Mouse (Mus musculus): ENCODE measurements at regions not wholly inside any gene's neighbourhood (a gene's known extent, or its start where the extent isn't known, plus 50 kb on each side); places are given as distances from the start of the nearest gene placed in this dataset.

DNA sequence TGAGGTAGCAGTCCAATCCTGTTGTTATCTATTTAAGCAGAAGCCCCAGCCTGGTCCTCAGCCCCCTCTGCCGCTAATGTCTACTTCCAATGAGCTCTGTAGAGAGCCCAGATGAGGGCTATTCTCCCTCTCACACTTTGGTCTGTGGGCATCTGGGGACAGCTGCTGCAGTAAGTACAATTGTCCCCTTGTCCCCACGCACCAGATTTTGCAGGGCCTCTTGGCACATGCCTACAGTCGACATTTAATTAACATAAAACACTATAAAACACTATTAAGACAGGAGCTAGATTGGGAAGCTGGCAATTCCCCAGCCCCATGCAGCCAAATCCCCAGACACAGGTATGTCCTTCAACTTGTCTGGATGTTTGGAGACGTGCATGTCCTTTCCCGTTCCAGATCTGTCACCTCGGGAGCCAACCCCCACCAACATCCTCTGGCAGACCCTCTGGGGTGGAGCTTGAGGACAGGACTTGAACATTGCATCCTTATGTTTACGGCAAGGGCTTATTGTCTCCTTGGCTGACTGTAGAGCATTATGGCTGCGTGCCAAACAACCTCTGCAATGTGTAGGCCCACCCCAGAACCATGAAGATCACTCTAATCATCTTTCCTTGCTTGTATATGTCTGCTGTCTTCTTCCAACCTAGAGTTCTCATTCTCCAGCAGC lies 251.3 kb upstream of the Rora start:
- no peaks in the 10 kb centered on the region for H3K36me3 ChIP-seq (ENCODE audit: insufficient read depth, low read length)
- no peaks in the 10 kb centered on the region for H3K4me1 ChIP-seq (ENCODE audit: insufficient read depth, low read length)
- 68% methylated on average over 8 of the region's 8 CpGs for WGBS
- H3K9me3 ChIP-seq (ENCODE audit: low read length): no peaks in the 10 kb centered on the region
- no peak overlapping the region for H3K4me3 ChIP-seq (ENCODE audit: low read length)
- no peaks in the 10 kb centered on the region for H3K27me3 ChIP-seq (ENCODE audit: insufficient read depth, low read length)
- no peak overlapping the region for H3K9ac ChIP-seq (replicated peaks; ENCODE audit: low read length)
- H3K4me2 ChIP-seq (replicated peaks; ENCODE audit: low read depth, low read length): no peak overlapping the region
- no peak for ATAC-seq (ENCODE audit: low FRiP score, low TSS enrichment)
- H3K27ac ChIP-seq (ENCODE audit: low read length): no peak overlapping the region

DNA sequence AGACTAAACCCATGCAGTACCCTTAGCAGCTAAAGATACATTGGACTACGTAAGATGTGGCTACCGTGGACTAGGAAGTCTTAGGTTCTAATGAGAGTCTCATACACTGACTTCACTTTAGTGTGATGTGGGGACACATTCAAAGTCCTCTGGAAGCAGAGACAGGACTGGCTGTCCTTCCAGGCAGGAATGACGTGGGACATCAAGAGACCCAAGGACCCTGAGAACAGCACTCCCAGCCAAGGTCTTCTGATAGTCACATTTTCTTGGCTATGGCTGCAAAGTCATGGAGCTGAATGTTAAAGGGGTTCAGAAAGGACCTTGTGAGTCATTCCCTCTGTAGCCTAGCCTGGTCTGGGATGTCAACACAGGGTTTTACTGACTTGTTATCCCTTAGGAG lies 250.6 kb upstream of the Rora start:
- no peak for ATAC-seq (ENCODE audit: low FRiP score, low TSS enrichment)
- 93% methylated on average over 3 of the region's 3 CpGs for WGBS
- Histone ChIP-seq H3K4me1 (ENCODE audit: insufficient read depth, low read length) (no peaks in the 10 kb centered on the region), H3K4me3 (ENCODE audit: low read length) (no peak overlapping the region), H3K9ac (replicated peaks; ENCODE audit: low read length) (no peak overlapping the region), H3K27ac (ENCODE audit: low read length) (no peak overlapping the region), H3K36me3 (ENCODE audit: insufficient read depth, low read length) (no peaks in the 10 kb centered on the region), H3K9me3 (ENCODE audit: low read length) (no peaks in the 10 kb centered on the region), H3K27me3 (ENCODE audit: insufficient read depth, low read length) (no peaks in the 10 kb centered on the region), H3K4me2 (replicated peaks; ENCODE audit: low read depth, low read length) (no peak overlapping the region)

DNA sequence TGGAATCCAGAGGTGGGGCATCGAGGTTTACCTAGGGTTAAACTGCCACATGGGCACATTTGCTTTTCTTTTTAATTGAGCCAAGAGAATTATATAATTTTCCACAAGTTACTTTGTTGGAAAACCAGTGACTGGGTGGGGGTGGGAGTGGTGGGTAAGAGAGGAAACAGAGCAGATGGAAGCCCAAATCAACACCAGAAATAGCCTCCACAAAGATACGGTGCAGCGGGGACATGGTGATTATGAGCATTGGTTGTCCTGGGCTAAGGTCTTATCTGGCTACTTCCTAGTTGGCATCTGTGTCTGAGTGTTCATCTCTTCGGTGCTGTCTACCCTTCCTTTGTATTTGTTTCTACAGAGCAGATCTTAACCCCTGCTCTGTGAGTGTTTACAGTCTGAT lies 250.1 kb upstream of the Rora start:
- Histone ChIP-seq H3K9me3 (ENCODE audit: low read length) (no peaks in the 10 kb centered on the region), H3K4me3 (ENCODE audit: low read length) (no peak overlapping the region), H3K9ac (replicated peaks; ENCODE audit: low read length) (no peak overlapping the region), H3K4me2 (replicated peaks; ENCODE audit: low read depth, low read length) (no peak overlapping the region), H3K36me3 (ENCODE audit: insufficient read depth, low read length) (no peaks in the 10 kb centered on the region), H3K4me1 (ENCODE audit: insufficient read depth, low read length) (no peaks in the 10 kb centered on the region), H3K27ac (ENCODE audit: low read length) (no peak overlapping the region), H3K27me3 (ENCODE audit: insufficient read depth, low read length) (no peaks in the 10 kb centered on the region)
- 85% methylated on average over 4 of the region's 4 CpGs for WGBS
- no peak for ATAC-seq (ENCODE audit: low FRiP score, low TSS enrichment)

DNA sequence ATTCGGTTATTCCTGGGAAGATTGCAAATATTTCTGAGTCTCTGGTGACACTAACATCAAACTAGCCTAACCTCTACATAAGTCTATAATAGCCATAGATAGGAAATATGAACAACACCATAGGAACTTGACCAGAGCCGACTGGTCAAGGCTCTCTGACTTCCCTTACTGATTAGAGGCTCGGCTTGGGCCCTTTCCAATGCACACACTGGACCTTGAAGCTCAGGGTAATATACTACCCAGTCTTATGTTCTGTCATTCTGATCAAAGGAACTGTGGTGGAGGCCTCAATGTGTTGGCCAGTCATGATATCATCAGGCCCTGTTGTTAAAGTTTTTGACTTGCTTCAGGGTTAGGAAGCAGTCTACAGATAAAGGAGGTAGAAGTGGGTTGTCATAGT lies 243.8 kb upstream of the Rora start:
- Histone ChIP-seq H3K27ac (ENCODE audit: low read length) (no peak overlapping the region), H3K27me3 (ENCODE audit: insufficient read depth, low read length) (no peaks in the 10 kb centered on the region), H3K9ac (replicated peaks; ENCODE audit: low read length) (no peak overlapping the region), H3K36me3 (ENCODE audit: insufficient read depth, low read length) (no peaks in the 10 kb centered on the region), H3K4me2 (replicated peaks; ENCODE audit: low read depth, low read length) (no peak overlapping the region), H3K4me3 (ENCODE audit: low read length) (no peak overlapping the region), H3K4me1 (ENCODE audit: insufficient read depth, low read length) (no peaks in the 10 kb centered on the region), H3K9me3 (ENCODE audit: low read length) (no peaks in the 10 kb centered on the region)
- WGBS: 72% methylated on average over 3 of the region's 3 CpGs
- ATAC-seq (ENCODE audit: low FRiP score, low TSS enrichment): no peak

DNA sequence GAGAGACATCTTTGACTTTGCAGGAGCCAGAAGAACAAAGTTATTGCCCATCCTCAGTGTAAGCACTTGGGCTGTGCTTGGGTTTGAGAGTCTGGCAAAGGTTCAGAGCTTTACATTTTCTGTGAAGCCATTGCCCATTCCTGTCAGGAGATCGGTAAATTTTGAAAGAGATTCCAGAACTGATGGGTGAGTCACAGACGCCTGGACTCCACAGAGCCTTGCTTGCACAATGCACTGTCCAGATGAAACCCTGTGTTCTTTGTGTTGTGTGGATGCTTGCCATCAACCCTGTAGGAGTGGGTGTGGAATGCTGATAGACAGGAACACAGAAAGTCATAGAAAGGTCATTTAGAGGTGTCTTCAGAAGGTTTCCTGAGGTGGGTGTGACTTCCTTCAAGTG lies 227.3 kb upstream of the Rora start:
- H3K36me3 ChIP-seq (ENCODE audit: insufficient read depth, low read length): no peaks in the 10 kb centered on the region
- WGBS: 80% methylated on average over 2 of the region's 2 CpGs
- no peak overlapping the region for H3K4me3 ChIP-seq (ENCODE audit: low read length)
- H3K4me2 ChIP-seq (replicated peaks; ENCODE audit: low read depth, low read length): no peak overlapping the region
- H3K9ac ChIP-seq (replicated peaks; ENCODE audit: low read length): no peak overlapping the region
- H3K27me3 ChIP-seq (ENCODE audit: insufficient read depth, low read length): no peaks in the 10 kb centered on the region
- H3K27ac ChIP-seq (ENCODE audit: low read length): no peak overlapping the region
- no peaks in the 10 kb centered on the region for H3K9me3 ChIP-seq (ENCODE audit: low read length)
- no peak for ATAC-seq (ENCODE audit: low FRiP score, low TSS enrichment)
- no peaks in the 10 kb centered on the region for H3K4me1 ChIP-seq (ENCODE audit: insufficient read depth, low read length)

DNA sequence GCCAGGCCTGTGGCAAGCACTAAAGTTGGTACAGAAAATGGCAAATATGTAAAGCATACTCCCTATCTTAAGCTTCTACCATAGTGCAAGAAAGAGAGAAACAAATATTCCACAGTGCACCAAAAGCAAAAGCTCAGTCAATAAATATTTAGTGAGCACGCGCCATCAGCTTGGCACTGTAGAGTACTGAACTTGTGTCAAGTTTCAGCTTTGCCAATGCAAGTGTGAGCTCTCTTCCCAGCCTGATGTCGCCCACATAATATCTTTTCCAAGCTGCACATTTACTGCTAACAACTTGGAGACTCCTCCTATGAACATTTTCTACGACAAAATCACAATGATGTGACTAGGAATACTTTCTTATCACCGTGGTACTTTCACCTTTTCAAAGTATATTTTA lies 190.8 kb upstream of the Rora start:
- no peaks in the 10 kb centered on the region for H3K27me3 ChIP-seq (ENCODE audit: insufficient read depth, low read length)
- no peak for ATAC-seq (ENCODE audit: low FRiP score, low TSS enrichment)
- H3K4me1 ChIP-seq (ENCODE audit: insufficient read depth, low read length): no peaks in the 10 kb centered on the region
- H3K36me3 ChIP-seq (ENCODE audit: insufficient read depth, low read length): no peaks in the 10 kb centered on the region
- no peak overlapping the region for H3K4me3 ChIP-seq (ENCODE audit: low read length)
- 91% methylated on average over 5 of the region's 5 CpGs for WGBS
- H3K9ac ChIP-seq (replicated peaks; ENCODE audit: low read length): no peak overlapping the region
- H3K27ac ChIP-seq (ENCODE audit: low read length): no peak overlapping the region
- no peaks in the 10 kb centered on the region for H3K9me3 ChIP-seq (ENCODE audit: low read length)
- no peak overlapping the region for H3K4me2 ChIP-seq (replicated peaks; ENCODE audit: low read depth, low read length)

DNA sequence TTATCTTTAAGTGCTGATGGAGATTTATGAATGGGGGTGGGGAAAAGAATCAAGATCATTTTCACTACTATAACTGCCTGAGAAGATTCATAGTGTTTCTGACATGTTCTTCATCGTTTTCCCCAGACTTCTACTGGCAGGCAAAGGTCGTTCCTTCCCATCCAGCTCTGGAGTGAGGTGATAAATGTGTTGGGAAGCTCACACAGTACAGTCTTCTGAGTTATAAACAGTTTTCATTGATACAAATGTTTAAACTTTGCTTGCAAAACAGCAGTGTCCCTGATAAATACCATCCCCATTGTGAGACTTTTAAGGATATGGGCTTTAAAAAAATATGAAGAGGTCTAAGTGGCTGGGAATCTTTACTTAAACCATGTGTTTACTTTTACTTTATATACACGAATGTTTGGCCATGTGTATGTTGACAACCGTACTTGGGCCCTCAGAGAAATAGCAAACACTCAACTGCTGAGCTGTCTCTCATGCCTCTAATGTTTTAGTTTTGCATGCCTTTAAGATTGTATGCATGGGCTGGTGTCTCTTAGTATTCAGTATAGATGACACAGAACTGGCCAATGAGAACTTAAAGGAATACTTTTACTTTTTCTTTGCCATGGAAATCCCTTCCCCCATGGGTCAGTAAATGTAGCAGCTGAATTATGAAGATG lies 189.8 kb upstream of the Rora start:
- Histone ChIP-seq H3K27me3 (ENCODE audit: insufficient read depth, low read length) (no peaks in the 10 kb centered on the region), H3K4me1 (ENCODE audit: insufficient read depth, low read length) (no peaks in the 10 kb centered on the region), H3K9me3 (ENCODE audit: low read length) (no peaks in the 10 kb centered on the region), H3K4me3 (ENCODE audit: low read length) (no peak overlapping the region), H3K4me2 (replicated peaks; ENCODE audit: low read depth, low read length) (no peak overlapping the region), H3K9ac (replicated peaks; ENCODE audit: low read length) (no peak overlapping the region), H3K27ac (ENCODE audit: low read length) (no peak overlapping the region), H3K36me3 (ENCODE audit: insufficient read depth, low read length) (no peaks in the 10 kb centered on the region)
- WGBS: 52% methylated on average over 4 of the region's 4 CpGs
- no peak for ATAC-seq (ENCODE audit: low FRiP score, low TSS enrichment)

DNA sequence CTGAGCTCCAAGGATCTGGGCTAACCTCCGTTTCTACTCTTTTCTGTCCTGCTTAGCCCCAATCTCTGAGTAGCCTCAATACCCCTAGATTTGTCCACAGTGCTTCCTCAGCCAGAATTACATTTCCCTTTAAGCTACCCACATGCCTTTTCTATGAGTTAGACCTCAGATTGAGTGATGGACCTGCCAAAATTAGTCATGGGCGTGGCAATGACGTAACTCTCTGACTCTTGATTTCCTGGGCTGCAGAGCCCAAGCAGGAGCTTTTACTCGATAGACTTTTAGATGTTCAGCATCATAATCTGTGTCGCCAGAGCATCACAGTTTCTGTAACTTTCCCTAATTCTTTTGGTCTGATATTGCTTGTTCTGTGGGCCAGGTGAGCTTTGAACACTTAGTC lies 186.9 kb upstream of the Rora start:
- ATAC-seq (ENCODE audit: low FRiP score, low TSS enrichment): no peak
- WGBS: 89% methylated on average over 5 of the region's 5 CpGs

DNA sequence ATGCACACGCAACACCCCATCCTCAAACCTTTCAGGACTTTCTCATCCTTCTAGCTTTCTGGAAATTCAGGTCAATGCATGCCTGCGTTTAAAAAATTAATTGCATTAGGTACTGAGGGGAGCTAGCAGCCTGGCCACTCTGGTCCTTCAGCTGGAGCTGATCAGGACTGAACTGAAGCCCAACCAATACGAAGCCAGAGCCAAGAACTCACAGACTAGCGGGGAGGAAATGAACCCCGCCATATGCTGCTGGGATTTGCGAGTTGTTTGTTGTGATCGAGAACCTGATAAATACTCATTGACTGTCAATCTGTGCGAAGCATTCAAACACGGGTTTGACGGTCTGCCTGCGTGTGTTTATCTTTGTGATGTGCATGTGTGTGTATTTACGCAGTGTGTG lies 177.2 kb upstream of the Rora start:
- Histone ChIP-seq H3K27ac (ENCODE audit: low read length) (no peak overlapping the region), H3K4me1 (ENCODE audit: insufficient read depth, low read length) (no peaks in the 10 kb centered on the region), H3K9me3 (ENCODE audit: low read length) (no peaks in the 10 kb centered on the region), H3K4me2 (replicated peaks; ENCODE audit: low read depth, low read length) (no peak overlapping the region), H3K36me3 (ENCODE audit: insufficient read depth, low read length) (no peaks in the 10 kb centered on the region), H3K4me3 (ENCODE audit: low read length) (no peak overlapping the region), H3K9ac (replicated peaks; ENCODE audit: low read length) (no peak overlapping the region), H3K27me3 (ENCODE audit: insufficient read depth, low read length) (no peaks in the 10 kb centered on the region)
- 84% methylated on average over 12 of the region's 12 CpGs for WGBS
- no peak for ATAC-seq (ENCODE audit: low FRiP score, low TSS enrichment)

More for the DNA sequence above, 186.9 kb upstream of the Rora start:
- Histone ChIP-seq H3K36me3 (ENCODE audit: insufficient read depth, low read length) (no peaks in the 10 kb centered on the region), H3K27me3 (ENCODE audit: insufficient read depth, low read length) (no peaks in the 10 kb centered on the region), H3K4me3 (ENCODE audit: low read length) (no peak overlapping the region), H3K9ac (replicated peaks; ENCODE audit: low read length) (no peak overlapping the region), H3K27ac (ENCODE audit: low read length) (no peak overlapping the region), H3K4me1 (ENCODE audit: insufficient read depth, low read length) (no peaks in the 10 kb centered on the region), H3K9me3 (ENCODE audit: low read length) (no peaks in the 10 kb centered on the region), H3K4me2 (replicated peaks; ENCODE audit: low read depth, low read length) (no peak overlapping the region)

DNA sequence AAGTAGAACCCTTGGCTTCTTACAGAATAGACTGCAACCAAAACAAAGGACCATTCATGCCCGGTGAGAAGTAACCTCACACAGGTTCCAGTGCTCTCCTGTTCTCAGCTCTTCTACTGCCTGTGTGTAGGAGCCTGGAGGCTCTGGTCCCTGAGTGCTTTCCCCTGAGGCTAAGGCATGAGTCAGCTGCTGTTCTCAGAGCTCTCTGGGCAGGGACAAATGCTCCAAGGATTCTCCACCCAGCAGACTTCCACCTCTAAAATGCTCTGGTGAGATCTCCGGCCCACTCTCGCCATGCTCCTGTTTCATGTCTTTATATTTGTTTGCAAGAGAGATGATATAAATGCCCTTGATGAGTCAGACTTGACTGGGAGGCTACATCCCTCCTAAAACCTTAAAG lies 176.1 kb upstream of the Rora start:
- H3K9ac ChIP-seq (replicated peaks; ENCODE audit: low read length): no peak overlapping the region
- no peaks in the 10 kb centered on the region for H3K9me3 ChIP-seq (ENCODE audit: low read length)
- no peak overlapping the region for H3K4me3 ChIP-seq (ENCODE audit: low read length)
- H3K27me3 ChIP-seq (ENCODE audit: insufficient read depth, low read length): no peaks in the 10 kb centered on the region
- no peak overlapping the region for H3K27ac ChIP-seq (ENCODE audit: low read length)
- no peaks in the 10 kb centered on the region for H3K36me3 ChIP-seq (ENCODE audit: insufficient read depth, low read length)
- H3K4me1 ChIP-seq (ENCODE audit: insufficient read depth, low read length): no peaks in the 10 kb centered on the region
- no peak for ATAC-seq (ENCODE audit: low FRiP score, low TSS enrichment)
- WGBS: 83% methylated on average over 3 of the region's 3 CpGs
- no peak overlapping the region for H3K4me2 ChIP-seq (replicated peaks; ENCODE audit: low read depth, low read length)

Measured in kidney, embryonic 16.5 days (tissue).